Mouse (Mus musculus) G1E (cell line): ENCODE measurements around the gene 6030458C11Rik. TPM values are rescaled to one million over a fixed set of nuclear protein-coding genes. Genes with fewer than 3 reads are reported as not detected.

Source experiments
- ATAC-seq: 2 replicates; pipeline ENCODE4 v1.8.0; 2016; ENCODE audit warnings: mild to moderate bottlenecking; ENCODE audit not compliant: insufficient number of reproducible peaks, poor library complexity, low FRiP score, severe bottlenecking; ENCODE audit errors: extremely low read depth
- DNase-seq: peaks from one replicate; pipeline ENCODE4 v3.0.0; 2012; ENCODE audit warnings: low spot score
- H3K27me3 ChIP-seq: 2 replicates; pipeline ENCODE4 v1.6.1; 2012; ENCODE audit warnings: mild to moderate bottlenecking, low read length, inconsistent platforms; ENCODE audit not compliant: insufficient read depth
- H3K36me3 ChIP-seq: replicated peaks from 2 replicates; pipeline ENCODE3; 2012; ENCODE audit warnings: mild to moderate bottlenecking, inconsistent platforms
- H3K4me1 ChIP-seq: 2 replicates; pipeline ENCODE4 v1.6.1; 2012; ENCODE audit warnings: low read depth, low read length, inconsistent platforms, mixed read lengths; ENCODE audit not compliant: insufficient read depth
- H3K4me3 ChIP-seq: 2 replicates; pipeline ENCODE4 v1.5.1; 2012; ENCODE audit warnings: low read depth, mild to moderate bottlenecking, inconsistent platforms, low read length, moderate library complexity, mixed read lengths
- H3K9me3 ChIP-seq: replicated peaks from 2 replicates; pipeline ENCODE4 v1.6.1; 2012; ENCODE audit warnings: inconsistent platforms
- CTCF ChIP-seq: IDR thresholded peaks from 2 replicates; pipeline ENCODE4 v1.5.1; 2012; ENCODE audit warnings: low read depth, low read length, inconsistent platforms, mixed read lengths
- GATA1 ChIP-seq: IDR thresholded peaks from 2 replicates; pipeline ENCODE4 v1.6.1; 2012; ENCODE audit warnings: borderline replicate concordance, low read length, inconsistent platforms, mixed read lengths
- GATA2 ChIP-seq: IDR thresholded peaks from 2 replicates; pipeline ENCODE4 v1.6.1; 2012; ENCODE audit warnings: low read depth, low read length, inconsistent platforms, borderline replicate concordance
- POLR2AphosphoS5 ChIP-seq: IDR thresholded peaks from 2 replicates; pipeline ENCODE4 v1.6.1; 2012; ENCODE audit warnings: low read depth, low read length, inconsistent platforms; ENCODE audit not compliant: insufficient replicate concordance
- TAL1 ChIP-seq: conservative IDR thresholded peaks from 2 replicates; pipeline ENCODE4 v1.6.1; 2012; ENCODE audit warnings: low read depth, low read length, inconsistent platforms, mixed read lengths
- polyA plus RNA-seq: library from polyadenylated mRNA; stranded (reverse); fragments of >175 nt; gene quantifications from 2 replicates; pipeline ENCODE4 v1.2.3, GENCODE M21; 2012
- total RNA-seq, 2 experiments: library from RNA; stranded (forward) in 1 of 2; stranded (reverse) in 1 of 2; fragments of 200-1000 nt in 1 of 2; fragments of >200 nt in 1 of 2; fragmentation: Nextera tagmentation in 1 of 2; gene quantifications; 2 replicates each; pipeline ENCODE4 v1.2.3; 2014 to 2017

The 6030458C11Rik gene
- total and polyA plus RNA-seq, 3 experiments, result 16.7 to 67.4 (median 57.8) TPM

GRCm38 (mm10) chr15:12834231-12834630 is 9.8 kb upstream of the 6030458C11Rik start:
- no peak for TF ChIP-seq GATA2
- no peak for TF ChIP-seq CTCF
- no peak for TF ChIP-seq POLR2AphosphoS5
- no peak for TF ChIP-seq TAL1
- TF ChIP-seq GATA1, result no peak
- H3K36me3 ChIP-seq, result peaks cover 72% of the 10 kb centered on the region
- H3K27me3 ChIP-seq, result no peaks in the 10 kb centered on the region
- H3K4me3 ChIP-seq, result no peak overlapping the region
- no peaks in the 10 kb centered on the region for H3K9me3 ChIP-seq
- peaks cover 17% of the 10 kb centered on the region for H3K4me1 ChIP-seq
- ATAC-seq (no peak), DNase-seq (no peak)

GRCm38 (mm10) chr15:12833385-12833784 is 8.9 kb upstream of the 6030458C11Rik start:
- H3K36me3 ChIP-seq, result peaks cover 77% of the 10 kb centered on the region

GRCm38 (mm10) chr15:12832599-12832998 is 8.2 kb upstream of the 6030458C11Rik start:
- DNase-seq (no peak), ATAC-seq (no peak)
- peaks cover 77% of the 10 kb centered on the region for H3K36me3 ChIP-seq
- no peaks in the 10 kb centered on the region for H3K9me3 ChIP-seq
- H3K4me3 ChIP-seq, result no peak overlapping the region
- H3K4me1 ChIP-seq, result peaks cover 17% of the 10 kb centered on the region
- H3K27me3 ChIP-seq, result no peaks in the 10 kb centered on the region
- TF ChIP-seq CTCF, result no peak

More at GRCm38 (mm10) chr15:12833385-12833784, 8.9 kb upstream of the 6030458C11Rik start:
- Histone ChIP-seq H3K27me3 (no peaks in the 10 kb centered on the region), H3K4me3 (no peak overlapping the region), H3K4me1 (peaks cover 19% of the 10 kb centered on the region), H3K9me3 (no peaks in the 10 kb centered on the region)
- no peak for ATAC-seq
- TF ChIP-seq GATA2, result no peak
- TF ChIP-seq GATA1, result no peak
- TF ChIP-seq TAL1, result no peak
- TF ChIP-seq CTCF, result no peak
- no peak for TF ChIP-seq POLR2AphosphoS5
- DNase-seq, result no peak

GRCm38 (mm10) chr15:12829878-12830277 is 5.4 kb upstream of the 6030458C11Rik start:
- DNase-seq (no peak), ATAC-seq (peak; percentile 54)
- Histone ChIP-seq H3K36me3 (peaks cover 69% of the 10 kb centered on the region), H3K27me3 (no peaks in the 10 kb centered on the region), H3K9me3 (no peaks in the 10 kb centered on the region), H3K4me1 (peaks cover 36% of the 10 kb centered on the region), H3K4me3 (no peak overlapping the region)
- TF ChIP-seq GATA1 (no peak), POLR2AphosphoS5 (no peak), TAL1 (no peak), GATA2 (no peak), CTCF (no peak)

- DNase-seq (no peak), ATAC-seq (no peak)
- no peak for TF ChIP-seq GATA2
- H3K36me3 ChIP-seq, result peaks cover 68% of the 10 kb centered on the region
- H3K4me3 ChIP-seq, result peak overlapping the region; percentile 99
- H3K9me3 ChIP-seq, result no peaks in the 10 kb centered on the region
- no peaks in the 10 kb centered on the region for H3K27me3 ChIP-seq
- H3K4me1 ChIP-seq, result peaks cover 53% of the 10 kb centered on the region
These were observed 959 bp upstream of the 6030458C11Rik start for GRCm38 (mm10) chr15:12825408-12825807.

GRCm38 (mm10) chr15:12824965-12825364 is 516 bp upstream of the 6030458C11Rik start:
- H3K36me3 ChIP-seq, result peaks cover 70% of the 10 kb centered on the region
- ATAC-seq (no peak), DNase-seq (peak; percentile 30)
- peaks cover 52% of the 10 kb centered on the region for H3K4me1 ChIP-seq
- H3K4me3 ChIP-seq, result peak overlapping the region; percentile 99
- H3K9me3 ChIP-seq, result no peaks in the 10 kb centered on the region
- TF ChIP-seq GATA1, result no peak
- no peak for TF ChIP-seq POLR2AphosphoS5
- no peak for TF ChIP-seq CTCF
- TF ChIP-seq GATA2, result no peak
- no peak for TF ChIP-seq TAL1
- H3K27me3 ChIP-seq, result no peaks in the 10 kb centered on the region
